Comparison of ENCODE assay signal across 11 mouse cellular contexts in the genomic region with DNA sequence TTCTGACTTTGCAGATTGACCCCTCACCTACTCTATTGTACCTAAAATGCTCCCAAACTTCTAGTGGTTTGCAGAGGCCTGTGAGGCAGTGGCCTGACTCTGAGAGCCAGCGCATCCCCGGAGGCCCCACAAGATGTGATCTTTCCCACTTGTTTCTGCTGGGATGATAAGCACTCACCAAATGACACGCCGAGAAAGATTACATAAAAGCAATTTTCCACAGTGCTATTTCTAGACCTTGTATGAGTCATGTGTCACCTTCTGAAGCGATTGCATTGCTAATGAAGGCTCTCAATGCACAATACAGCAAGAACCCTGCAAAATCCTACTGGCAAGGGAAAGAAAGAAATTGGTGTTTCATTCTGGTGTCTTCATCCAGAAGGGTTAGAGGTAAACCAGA.
DNase-seq lines count a peak whose midpoint lies in the region; ATAC-seq and TF ChIP-seq lines count a peak whose summit lies in the region.
"Had no signal": no experiment of that assay in that cellular context is flagged by ENCODE, and none has a peak within 500 bp of the region (broad histone marks: within the 10 kb centered on the region; RNA-seq: fewer than 3 reads in every experiment).

No protein-coding gene starts in this region.

- DNase-seq in heart, postnatal 25 days (ENCODE audit: low spot score): no peak
- DNase-seq: adrenal gland, adult 8-10 months; kidney, postnatal 10 days had no signal

- no peaks in the 10 kb centered on the region for H3K27me3 ChIP-seq in heart, embryonic 12.5 days (replicated peaks)
- H3K27me3 ChIP-seq in midbrain, embryonic 12.5 days: peaks cover 47% of the 10 kb centered on the region
- peaks cover 17% of the 10 kb centered on the region for H3K27me3 ChIP-seq in midbrain, embryonic 13.5 days
- no peaks in the 10 kb centered on the region for H3K27me3 ChIP-seq in heart, embryonic 14.5 days (ENCODE audit: control insufficient read depth, insufficient read depth, low read length)
- no peaks in the 10 kb centered on the region for H3K27me3 ChIP-seq in intestine, embryonic 16.5 days (replicated peaks; ENCODE audit: control insufficient read depth, insufficient read depth, low read length)
- H3K27me3 ChIP-seq: forebrain, embryonic 15.5 days; liver, embryonic 15.5 days had no signal

- H3K36me3 ChIP-seq in heart, embryonic 12.5 days: no peaks in the 10 kb centered on the region
- H3K36me3 ChIP-seq in midbrain, embryonic 12.5 days: no peaks in the 10 kb centered on the region
- no peaks in the 10 kb centered on the region for H3K36me3 ChIP-seq in midbrain, embryonic 13.5 days
- no peaks in the 10 kb centered on the region for H3K36me3 ChIP-seq in heart, embryonic 14.5 days (ENCODE audit: control insufficient read depth, insufficient read depth, low read length)
- no peaks in the 10 kb centered on the region for H3K36me3 ChIP-seq in intestine, embryonic 16.5 days (ENCODE audit: control insufficient read depth, insufficient read depth, low read length)
- H3K36me3 ChIP-seq: forebrain, embryonic 15.5 days; liver, embryonic 15.5 days had no signal

- ATAC-seq in heart, embryonic 12.5 days (ENCODE audit: insufficient number of reproducible peaks, low FRiP score): no peak
- ATAC-seq in midbrain, embryonic 12.5 days (ENCODE audit: low FRiP score, low read depth): 0 out of 2 replicates have a peak, but pooled peaks have one; percentile 7
- ATAC-seq in midbrain, embryonic 13.5 days: no peak
- ATAC-seq in heart, embryonic 14.5 days (ENCODE audit: insufficient number of reproducible peaks, insufficient read depth, low FRiP score, low read depth): no peak
- no peak for ATAC-seq in intestine, embryonic 16.5 days
- ATAC-seq: forebrain, embryonic 15.5 days had no signal

- TF ChIP-seq CTCF in olfactory bulb, adult 2 months (IDR thresholded peaks at IDR 0.05; ENCODE audit: insufficient read depth, low read depth, low read length): no peak

- H3K4me3 ChIP-seq in heart, embryonic 12.5 days: no peak overlapping the region
- no peak overlapping the region for H3K4me3 ChIP-seq in midbrain, embryonic 12.5 days
- no peak overlapping the region for H3K4me3 ChIP-seq in midbrain, embryonic 13.5 days (replicated peaks)
- no peak overlapping the region for H3K4me3 ChIP-seq in heart, embryonic 14.5 days (ENCODE audit: control insufficient read depth in 1 of 2, insufficient read depth in 1 of 2, low read depth in 1 of 2, low read length in 2 of 2)
- H3K4me3 ChIP-seq in olfactory bulb, adult 2 months (ENCODE audit: insufficient read depth, low read depth, low read length): no peak overlapping the region
- H3K4me3 ChIP-seq in intestine, embryonic 16.5 days (ENCODE audit: low read length): no peak overlapping the region
- H3K4me3 ChIP-seq: forebrain, embryonic 15.5 days; liver, embryonic 15.5 days had no signal

- peak overlapping the region; percentile 67 for H3K27ac ChIP-seq in heart, embryonic 12.5 days (ENCODE audit: poor library complexity, severe bottlenecking)
- H3K27ac ChIP-seq in midbrain, embryonic 12.5 days (replicated peaks): no peak overlapping the region
- no peak overlapping the region for H3K27ac ChIP-seq in midbrain, embryonic 13.5 days
- H3K27ac ChIP-seq in heart, embryonic 14.5 days (replicated peaks in 1 of 2; ENCODE audit: control insufficient read depth in 1 of 2, insufficient read depth in 1 of 2, low read depth in 2 of 2, low read length in 2 of 2): peak overlapping the region; percentile 71 to 81
- H3K27ac ChIP-seq in olfactory bulb, adult 2 months (ENCODE audit: insufficient read depth, low read depth, low read length): peak overlapping the region; percentile 64; the same call in 1 of the 2 replicates
- H3K27ac ChIP-seq in intestine, embryonic 16.5 days (ENCODE audit: low read length): no peak overlapping the region
- H3K27ac ChIP-seq: forebrain, embryonic 15.5 days; liver, embryonic 15.5 days had no signal

- peaks cover 34% of the 10 kb centered on the region for H3K4me1 ChIP-seq in heart, embryonic 12.5 days (replicated peaks)
- H3K4me1 ChIP-seq in midbrain, embryonic 12.5 days: peaks cover 6% of the 10 kb centered on the region; the same call in 1 of the 2 replicates
- H3K4me1 ChIP-seq in midbrain, embryonic 13.5 days (replicated peaks): peaks cover 16% of the 10 kb centered on the region
- H3K4me1 ChIP-seq in heart, embryonic 14.5 days (ENCODE audit: control insufficient read depth in 2 of 2, insufficient read depth in 2 of 2, low read length in 2 of 2): peaks cover 29 to 43% of the 10 kb centered on the region in 2 experiments
- no peaks in the 10 kb centered on the region; the same call in 1 of the 2 replicates for H3K4me1 ChIP-seq in olfactory bulb, adult 2 months (ENCODE audit: control insufficient read depth, insufficient read depth, low read length)
- 0 out of 2 replicates have a peak, but pooled peaks cover 4% of the 10 kb centered on the region for H3K4me1 ChIP-seq in intestine, embryonic 16.5 days (ENCODE audit: control insufficient read depth, insufficient read depth, low read length)
- H3K4me1 ChIP-seq: liver, embryonic 15.5 days had no signal

- TF ChIP-seq POLR2A in olfactory bulb, adult 2 months (IDR thresholded peaks at IDR 0.05; ENCODE audit: insufficient read depth, low read depth, low read length): no peak

- H3K4me2 ChIP-seq in heart, embryonic 12.5 days: no peak overlapping the region
- H3K4me2 ChIP-seq in midbrain, embryonic 12.5 days (replicated peaks): no peak overlapping the region
- no peak overlapping the region for H3K4me2 ChIP-seq in midbrain, embryonic 13.5 days (replicated peaks)
- H3K4me2 ChIP-seq in heart, embryonic 14.5 days (ENCODE audit: low read length): peak overlapping the region; percentile 19; the same call in 1 of the 2 replicates
- no peak overlapping the region for H3K4me2 ChIP-seq in intestine, embryonic 16.5 days (ENCODE audit: low read depth, low read length)
- H3K4me2 ChIP-seq: forebrain, embryonic 15.5 days; liver, embryonic 15.5 days had no signal

- H3K9ac ChIP-seq in heart, embryonic 12.5 days: no peak overlapping the region
- H3K9ac ChIP-seq in midbrain, embryonic 12.5 days (replicated peaks): no peak overlapping the region
- no peak overlapping the region for H3K9ac ChIP-seq in midbrain, embryonic 13.5 days (replicated peaks)
- H3K9ac ChIP-seq in heart, embryonic 14.5 days (ENCODE audit: low read length): no peak overlapping the region
- no peak overlapping the region for H3K9ac ChIP-seq in intestine, embryonic 16.5 days (ENCODE audit: low read depth, low read length)
- H3K9ac ChIP-seq: forebrain, embryonic 15.5 days; liver, embryonic 15.5 days had no signal

- 21% methylated on average over 5 of the region's 5 CpGs for WGBS in heart, embryonic 12.5 days
- 62% methylated on average over 5 of the region's 5 CpGs for WGBS in midbrain, embryonic 12.5 days
- WGBS in midbrain, embryonic 13.5 days: 62% methylated on average over 5 of the region's 5 CpGs
- 13% methylated on average over 5 of the region's 5 CpGs for WGBS in heart, embryonic 14.5 days
- 30% methylated on average over 5 of the region's 5 CpGs for WGBS in olfactory bulb, adult 2 months
- whole genome bisulfite sequencing in intestine, embryonic 16.5 days: 73% methylated on average over 5 of the region's 5 CpGs

- H3K9me3 ChIP-seq in heart, embryonic 12.5 days (replicated peaks): no peaks in the 10 kb centered on the region
- H3K9me3 ChIP-seq in midbrain, embryonic 12.5 days: no peaks in the 10 kb centered on the region
- H3K9me3 ChIP-seq in midbrain, embryonic 13.5 days: no peaks in the 10 kb centered on the region
- no peaks in the 10 kb centered on the region for H3K9me3 ChIP-seq in heart, embryonic 14.5 days (ENCODE audit: control insufficient read depth, low read length)
- H3K9me3 ChIP-seq in intestine, embryonic 16.5 days (ENCODE audit: control insufficient read depth, low read length): no peaks in the 10 kb centered on the region
- H3K9me3 ChIP-seq: forebrain, embryonic 15.5 days; liver, embryonic 15.5 days had no signal

- intact Hi-C loops in heart, postnatal 25 days (cut with DNase I): loop anchor here (10.0 kb wide), 1 partner anchor 601 kb away; no protein-coding TSS in a partner anchor

Comparison
In these comparisons a context has a peak if more than half of its experiments do, and no peak if none do; other contexts are left out.
1. H3K27ac ChIP-seq: peak in heart, embryonic 12.5 days (single experiment), heart, embryonic 14.5 days (2 of 2) and olfactory bulb, adult 2 months (single experiment); none in midbrain, embryonic 12.5 days (single experiment), midbrain, embryonic 13.5 days (single experiment) and intestine, embryonic 16.5 days (single experiment).